Mouse (Mus musculus): ENCODE measurements around the gene Zfyve26.

- TF ChIP-seq CTCF (IDR thresholded peaks at IDR 0.05) (no peak), POLR2A (IDR thresholded peaks at IDR 0.05; ENCODE audit: insufficient read depth, low read depth, low read length) (no peak), EP300 (IDR thresholded peaks at IDR 0.05; ENCODE audit: insufficient read depth, low read depth, low read length) (no peak)
These were observed 60.5 kb downstream of the Zfyve26 start for GRCm38 (mm10) chr12:79235485-79236080.

Measured in heart, adult 2 months (tissue).